Comparison of ENCODE assay signal across 10 mouse cellular contexts in genomic region chr13:20489110-20489509, GRCm38 (mm10).
DNase-seq lines count a peak whose midpoint lies in the region; ATAC-seq and TF ChIP-seq lines count a peak whose summit lies in the region.
"Had no signal": no experiment of that assay in that cellular context is flagged by ENCODE, and none has a peak within 500 bp of the region (broad histone marks: within the 10 kb centered on the region; RNA-seq: fewer than 3 reads in every experiment).

No protein-coding gene starts in this region.

- H3K27ac ChIP-seq in intestine, postnatal 0 days (ENCODE audit: low read depth, low read length), result no peak overlapping the region
- no peak overlapping the region for H3K27ac ChIP-seq in intestine, embryonic 15.5 days
- no peak overlapping the region for H3K27ac ChIP-seq in hindbrain, postnatal 0 days
- H3K27ac ChIP-seq in limb, embryonic 10.5 days, result no peak overlapping the region

- H3K36me3 ChIP-seq in intestine, postnatal 0 days (ENCODE audit: control insufficient read depth, insufficient read depth), result no peaks in the 10 kb centered on the region
- H3K36me3 ChIP-seq in intestine, embryonic 15.5 days, result no peaks in the 10 kb centered on the region
- no peaks in the 10 kb centered on the region for H3K36me3 ChIP-seq in hindbrain, postnatal 0 days (ENCODE audit: insufficient read depth, low read length)
- H3K36me3 ChIP-seq in limb, embryonic 10.5 days, result no peaks in the 10 kb centered on the region

- TF ChIP-seq CTCF in intestine, postnatal 0 days (IDR thresholded peaks at IDR 0.05; ENCODE audit: low read depth), result peak; percentile 33; the same call in 1 of the 2 replicates
- TF ChIP-seq CTCF in hindbrain, postnatal 0 days (IDR thresholded peaks at IDR 0.05; ENCODE audit: low read depth), result peak; percentile 33; the same call in 1 of the 2 replicates

- no peaks in the 10 kb centered on the region for H3K27me3 ChIP-seq in intestine, postnatal 0 days (replicated peaks; ENCODE audit: control insufficient read depth, insufficient read depth, low read length)
- H3K27me3 ChIP-seq in intestine, embryonic 15.5 days (replicated peaks), result no peaks in the 10 kb centered on the region
- no peaks in the 10 kb centered on the region for H3K27me3 ChIP-seq in hindbrain, postnatal 0 days (ENCODE audit: insufficient read depth, low read length)
- no peaks in the 10 kb centered on the region for H3K27me3 ChIP-seq in limb, embryonic 10.5 days (ENCODE audit: low read depth, poor library complexity, severe bottlenecking)

- H3K9me3 ChIP-seq in intestine, postnatal 0 days (ENCODE audit: control insufficient read depth), result no peaks in the 10 kb centered on the region
- no peaks in the 10 kb centered on the region for H3K9me3 ChIP-seq in intestine, embryonic 15.5 days
- H3K9me3 ChIP-seq in hindbrain, postnatal 0 days (ENCODE audit: low read length), result no peaks in the 10 kb centered on the region
- H3K9me3 ChIP-seq in limb, embryonic 10.5 days (replicated peaks), result no peaks in the 10 kb centered on the region

- H3K9ac ChIP-seq in intestine, postnatal 0 days (ENCODE audit: low read depth, low read length), result no peak overlapping the region
- H3K9ac ChIP-seq in intestine, embryonic 15.5 days, result no peak overlapping the region
- no peak overlapping the region for H3K9ac ChIP-seq in hindbrain, postnatal 0 days (replicated peaks; ENCODE audit: low read length)

- no peak overlapping the region for H3K4me2 ChIP-seq in intestine, postnatal 0 days (replicated peaks; ENCODE audit: low read depth)
- H3K4me2 ChIP-seq in intestine, embryonic 15.5 days (replicated peaks), result no peak overlapping the region
- H3K4me2 ChIP-seq in hindbrain, postnatal 0 days (ENCODE audit: low read depth, low read length), result no peak overlapping the region

- 83% methylated on average over 3 of the region's 3 CpGs for WGBS in intestine, postnatal 0 days
- WGBS in intestine, embryonic 15.5 days, result 74% methylated on average over 3 of the region's 3 CpGs
- WGBS in hindbrain, postnatal 0 days, result 68% methylated on average over 3 of the region's 3 CpGs
- WGBS in limb, embryonic 10.5 days, result 77% methylated on average over 3 of the region's 3 CpGs

- DNase-seq in 3T3-L1 (ENCODE audit: low read depth, low spot score), result peak; percentile 41
- peak; percentile 36 for DNase-seq in 416B (ENCODE audit: low read depth)
- DNase-seq in hindbrain, postnatal 0 days (ENCODE audit: low spot score), result peak; percentile 37
- DNase-seq in limb, embryonic 10.5 days (ENCODE audit: low spot score), result no peak
- no peak for DNase-seq in urinary bladder, postnatal 10 days (ENCODE audit: low spot score)
- DNase-seq: heart, adult 11 months; right cerebral cortex, postnatal 4 days had no signal

- H3K4me3 ChIP-seq in intestine, postnatal 0 days (ENCODE audit: low read depth, low read length), result no peak overlapping the region
- no peak overlapping the region for H3K4me3 ChIP-seq in intestine, embryonic 15.5 days (replicated peaks)
- no peak overlapping the region for H3K4me3 ChIP-seq in hindbrain, postnatal 0 days (ENCODE audit: low read length)
- no peak overlapping the region for H3K4me3 ChIP-seq in limb, embryonic 10.5 days

- 0 out of 2 replicates have a peak, but pooled peaks cover 3% of the 10 kb centered on the region for H3K4me1 ChIP-seq in intestine, postnatal 0 days (replicated peaks; ENCODE audit: control insufficient read depth, insufficient read depth, low read length)
- H3K4me1 ChIP-seq in intestine, embryonic 15.5 days (replicated peaks), result no peaks in the 10 kb centered on the region
- no peaks in the 10 kb centered on the region for H3K4me1 ChIP-seq in hindbrain, postnatal 0 days (ENCODE audit: insufficient read depth, low read length)
- no peaks in the 10 kb centered on the region for H3K4me1 ChIP-seq in limb, embryonic 10.5 days

- no peak for ATAC-seq in intestine, postnatal 0 days
- no peak for ATAC-seq in intestine, embryonic 15.5 days
- no peak for ATAC-seq in hindbrain, postnatal 0 days
- ATAC-seq: intestine, embryonic 16.5 days had no signal

Comparison
In these comparisons a context has a peak if more than half of its experiments do, and no peak if none do; other contexts are left out.
1. DNase-seq: peak in 3T3-L1 (single experiment), 416B (single experiment) and hindbrain, postnatal 0 days (single experiment); none in limb, embryonic 10.5 days (single experiment) and urinary bladder, postnatal 10 days (single experiment).